17 mouse cellular contexts compared by ENCODE assay signal in the genomic region with DNA sequence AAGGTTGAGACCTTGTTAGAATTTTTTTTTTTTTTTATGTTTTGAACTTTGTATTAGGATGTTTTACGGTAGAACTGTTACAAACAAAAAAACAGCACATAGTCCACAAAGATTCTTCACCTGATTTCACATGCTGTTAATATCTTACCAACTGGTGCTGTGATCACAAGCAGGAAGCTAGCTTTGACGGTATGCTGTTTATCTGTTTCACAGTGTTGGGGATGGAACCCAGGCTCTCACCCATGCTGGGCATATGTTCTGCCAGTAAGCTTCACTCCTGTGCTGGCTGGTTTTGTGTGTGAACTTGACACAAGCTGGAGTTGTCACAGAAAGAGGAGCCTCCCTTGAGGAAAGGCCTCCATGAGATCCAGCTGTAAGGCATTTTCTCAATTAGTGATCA. TPM values are rescaled to one million over a fixed set of nuclear protein-coding genes. Genes with fewer than 3 reads are reported as not detected.
"Had no signal": no experiment of that assay in that cellular context is flagged by ENCODE, and none has a peak within 500 bp of the region (broad histone marks: within the 10 kb centered on the region; RNA-seq: fewer than 3 reads in every experiment).

No protein-coding gene starts in this region.

- H3K4me3 ChIP-seq: intestine, embryonic 15.5 days; limb, embryonic 12.5 days; liver, embryonic 13.5 days; lung, embryonic 15.5 days; midbrain, embryonic 12.5 days; neural tube, embryonic 13.5 days had no signal

- H3K36me3 ChIP-seq: intestine, embryonic 15.5 days; limb, embryonic 12.5 days; liver, embryonic 13.5 days; lung, embryonic 15.5 days; midbrain, embryonic 12.5 days; neural tube, embryonic 13.5 days had no signal

- H3K27ac ChIP-seq: intestine, embryonic 15.5 days; limb, embryonic 12.5 days; liver, embryonic 13.5 days; lung, embryonic 15.5 days; midbrain, embryonic 12.5 days; neural tube, embryonic 13.5 days had no signal

- H3K27me3 ChIP-seq: intestine, embryonic 15.5 days; limb, embryonic 12.5 days; liver, embryonic 13.5 days; lung, embryonic 15.5 days; midbrain, embryonic 12.5 days; neural tube, embryonic 13.5 days had no signal

- ATAC-seq: intestine, embryonic 15.5 days; liver, postnatal 0 days; midbrain, embryonic 16.5 days had no signal

- DNase-seq: layer of hippocampus, postnatal 36 days; liver; liver, embryonic 13.5 days; liver, postnatal 0 days; lung, postnatal 14 days; retina, postnatal 1 day; right cerebral cortex, postnatal 4 days; spleen, adult 18-20 months; thymus, adult 18-20 months; thymus, postnatal 14 days had no signal

- H3K4me1 ChIP-seq: intestine, embryonic 15.5 days; limb, embryonic 12.5 days; liver, embryonic 13.5 days; lung, embryonic 15.5 days; midbrain, embryonic 12.5 days; neural tube, embryonic 13.5 days had no signal

- H3K9me3 ChIP-seq: intestine, embryonic 15.5 days; limb, embryonic 12.5 days; liver, embryonic 13.5 days; lung, embryonic 15.5 days; midbrain, embryonic 12.5 days; neural tube, embryonic 13.5 days had no signal

- H3K9ac ChIP-seq: intestine, embryonic 15.5 days; limb, embryonic 12.5 days; liver, embryonic 13.5 days; liver, postnatal 0 days; lung, embryonic 15.5 days; midbrain, embryonic 12.5 days; neural tube, embryonic 13.5 days had no signal

- H3K4me2 ChIP-seq: intestine, embryonic 15.5 days; limb, embryonic 12.5 days; liver, embryonic 13.5 days; lung, embryonic 15.5 days; midbrain, embryonic 12.5 days; neural tube, embryonic 13.5 days had no signal

RNA-seq across cellular contexts. Expression of a gene that starts 5.4 kb away (rescaled TPM):
- polyA plus RNA-seq: intestine, embryonic 15.5 days; limb, embryonic 12.5 days; liver, embryonic 13.5 days; liver, postnatal 0 days; lung, embryonic 15.5 days; midbrain, embryonic 12.5 days; midbrain, embryonic 16.5 days; neural tube, embryonic 13.5 days; stomach, embryonic 14.5 days had no signal

RNA-seq across cellular contexts. Expression of a gene that starts 8.3 kb away (rescaled TPM):
- polyA plus RNA-seq: intestine, embryonic 15.5 days; liver, postnatal 0 days; neural tube, embryonic 13.5 days; stomach, embryonic 14.5 days had no signal
